Mouse (Mus musculus) kidney, embryonic 16.5 days (tissue): ENCODE results near the gene Pglyrp2. TPM values are rescaled to one million over a fixed set of nuclear protein-coding genes. Genes with fewer than 3 reads are reported as not detected.

Experiments used
- ATAC-seq: fragments of 200-750 bp; cut with Nextera tagmentation; 2 replicates; pipeline ENCODE4 v1.8.0; 2017; ENCODE audit warnings: moderate TSS enrichment; ENCODE audit not compliant: low FRiP score, low TSS enrichment
- H3K27ac ChIP-seq: fragments of 300-500 bp; sonication (generic); 2 replicates; pipeline ENCODE4 v1.5.1; 2014; ENCODE audit warnings: low read length
- H3K27me3 ChIP-seq: fragments of 300-500 bp; sonication (generic); 2 replicates; pipeline ENCODE4 v1.6.1; 2014; ENCODE audit warnings: low read length, control low read depth, mixed read lengths; ENCODE audit not compliant: insufficient read depth
- H3K36me3 ChIP-seq: fragments of 300-500 bp; sonication (generic); 2 replicates; pipeline ENCODE4 v1.6.1; 2014; ENCODE audit warnings: low read length, control low read depth, mixed read lengths; ENCODE audit not compliant: insufficient read depth
- H3K4me1 ChIP-seq: fragments of 300-500 bp; sonication (generic); 2 replicates; pipeline ENCODE4 v1.6.1; 2014; ENCODE audit warnings: low read length, control low read depth, mixed read lengths; ENCODE audit not compliant: insufficient read depth
- H3K4me2 ChIP-seq: fragments of 300-500 bp; sonication (generic); replicated peaks from 2 replicates; pipeline ENCODE4 v1.6.1; 2014; ENCODE audit warnings: low read depth, low read length
- H3K4me3 ChIP-seq: fragments of 300-500 bp; sonication (generic); 2 replicates; pipeline ENCODE4 v1.5.1; 2014; ENCODE audit warnings: mild to moderate bottlenecking, low read length
- H3K9ac ChIP-seq: fragments of 300-500 bp; sonication (generic); replicated peaks from 2 replicates; pipeline ENCODE4 v1.6.1; 2014; ENCODE audit warnings: low read length
- H3K9me3 ChIP-seq: fragments of 300-500 bp; sonication (generic); 2 replicates; pipeline ENCODE4 v1.6.1; 2016; ENCODE audit warnings: low read length, control low read depth
- WGBS: fragments of 180-500 bp; shearing (Covaris S2); extraction: QIAGEN DNeasy Blood & Tissue Kit; methylation state at CpG from one replicate; pipeline ENCODE4 v1.1.7; 2014; 5-methylcytosine and 5-hydroxymethylcytosine counted together
- polyA plus RNA-seq: library from polyadenylated mRNA; unstranded; fragments of >200 nt; fragmentation: Nextera tagmentation; extraction: Ambion mirVana; gene quantifications from 2 replicates; pipeline ENCODE4 v1.2.1, GENCODE M21; 2015

The Pglyrp2 gene
- polyA plus RNA-seq, 1 experiment from 2014 or later, result 0.12 TPM

GRCm38 (mm10) chr17:32415417-32416020, 8.4 kb downstream of the Pglyrp2 start:
- H3K27me3 ChIP-seq, result peaks cover 8% of the 10 kb centered on the region
- no peaks in the 10 kb centered on the region for H3K9me3 ChIP-seq
- 40% methylated on average over 24 of the region's 24 CpGs for WGBS
- ATAC-seq, result no peak
- H3K4me1 ChIP-seq, result no peaks in the 10 kb centered on the region
- H3K9ac ChIP-seq, result no peak overlapping the region
- no peaks in the 10 kb centered on the region for H3K36me3 ChIP-seq
- no peak overlapping the region for H3K4me2 ChIP-seq
- H3K4me3 ChIP-seq, result no peak overlapping the region
- H3K27ac ChIP-seq, result no peak overlapping the region

GRCm38 (mm10) chr17:32411898-32412297, 12.1 kb downstream of the Pglyrp2 start:
- WGBS, result 82% methylated on average over 6 of the region's 6 CpGs
- Histone ChIP-seq H3K4me1 (no peaks in the 10 kb centered on the region), H3K9me3 (no peaks in the 10 kb centered on the region), H3K27me3 (peaks cover 8% of the 10 kb centered on the region), H3K4me3 (no peak overlapping the region), H3K36me3 (no peaks in the 10 kb centered on the region), H3K4me2 (no peak overlapping the region), H3K9ac (no peak overlapping the region), H3K27ac (no peak overlapping the region)
- no peak for ATAC-seq

DNA sequence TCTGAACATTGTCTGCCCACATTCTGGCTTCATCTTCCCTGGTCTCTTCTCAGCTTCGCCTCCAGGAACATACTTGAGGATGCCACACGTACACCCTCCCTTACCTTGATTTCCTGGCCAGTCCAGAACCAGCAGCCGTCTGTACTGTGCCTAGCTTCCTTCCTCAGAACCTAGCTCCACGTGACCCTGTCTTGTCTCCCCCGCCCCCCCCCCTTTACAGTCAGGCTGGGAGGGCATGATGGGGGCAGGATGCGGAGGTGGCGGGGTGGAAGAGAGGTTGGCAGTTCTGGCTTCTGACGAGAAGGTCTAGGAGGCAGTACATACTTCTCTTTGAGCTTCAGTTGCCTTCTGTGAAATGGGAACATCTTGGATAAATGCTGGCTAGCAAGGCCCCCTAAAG, 20.6 kb downstream of the Pglyrp2 start, which contains the start of gene Rasal3:
Gene Rasal3 (minus strand): TSS at position 167 of the 400 bp plus-strand sequence.
- Histone ChIP-seq H3K9ac (no peak within 1 kb of the TSS), H3K4me1 (no peaks in the 10 kb centered on the region), H3K36me3 (no peaks in the 10 kb centered on the region), H3K9me3 (no peaks in the 10 kb centered on the region), H3K27me3 (peaks cover 9% of the 10 kb centered on the region), H3K4me3 (no peak within 1 kb of the TSS), H3K27ac (no peak within 1 kb of the TSS), H3K4me2 (no peak within 1 kb of the TSS)
- ATAC-seq, result no peak
- WGBS, result 59% methylated on average over 8 of the region's 8 CpGs

DNA sequence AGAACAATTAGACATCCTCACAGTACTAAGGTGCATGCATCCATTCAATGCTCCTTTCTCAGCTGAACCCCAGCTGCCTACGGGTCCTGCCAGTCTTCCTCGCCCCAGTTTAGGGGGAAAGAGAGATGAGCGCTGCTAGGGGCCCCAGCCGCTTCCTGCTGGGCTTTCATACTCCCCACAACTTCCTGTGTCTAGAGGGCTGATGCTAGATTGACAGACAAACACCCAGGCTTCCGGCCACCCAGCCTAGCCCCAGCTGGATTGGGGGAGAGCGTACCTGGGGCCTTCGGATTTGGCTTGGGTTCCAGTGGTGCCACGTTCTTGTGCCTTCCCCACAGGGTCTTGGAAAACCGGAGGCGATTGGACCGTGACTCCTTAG, 21.2 kb downstream of the Pglyrp2 start:
- H3K9ac ChIP-seq, result no peak overlapping the region
- ATAC-seq, result no peak
- WGBS, result 71% methylated on average over 11 of the region's 11 CpGs

DNA sequence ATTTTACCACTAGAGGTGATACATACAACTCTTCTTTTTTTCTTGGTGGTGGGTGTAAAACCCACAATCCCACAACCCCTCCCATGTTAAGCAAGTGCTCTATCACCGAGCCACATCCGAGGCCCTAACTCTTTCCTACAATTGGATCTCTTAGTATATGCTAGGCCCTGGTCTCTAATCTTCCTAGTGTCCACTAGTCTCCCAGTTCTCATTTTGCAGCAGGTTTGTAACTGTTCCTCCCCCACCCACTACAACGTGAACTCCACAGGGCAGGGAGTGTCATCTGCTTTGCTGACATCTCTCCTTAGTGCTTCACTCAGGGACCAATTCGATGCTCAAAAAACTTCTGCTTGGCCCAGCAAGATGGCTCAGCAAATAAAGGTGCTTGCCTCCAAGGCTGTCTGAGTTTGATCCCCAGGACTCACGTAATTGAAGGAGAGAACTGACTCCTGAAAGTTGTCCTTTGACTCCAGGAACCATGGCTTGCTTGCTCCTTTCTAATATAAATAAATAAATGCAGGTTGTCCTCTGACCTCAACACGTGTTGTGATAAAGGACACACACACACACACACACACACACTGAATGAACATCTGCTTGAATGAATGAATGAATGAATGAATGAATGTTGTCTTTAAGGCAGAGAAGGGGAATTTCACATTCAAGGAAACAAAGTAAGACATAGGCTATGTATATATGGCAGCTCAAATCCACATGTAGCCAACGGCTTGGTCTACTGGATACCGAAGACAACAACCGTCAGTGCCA, 21.8 kb downstream of the Pglyrp2 start:
- no peaks in the 10 kb centered on the region for H3K9me3 ChIP-seq
- ATAC-seq, result no peak
- no peak overlapping the region for H3K9ac ChIP-seq
- H3K4me1 ChIP-seq, result no peaks in the 10 kb centered on the region
- no peak overlapping the region for H3K4me3 ChIP-seq
- WGBS, result 82% methylated on average over 9 of the region's 9 CpGs
- no peaks in the 10 kb centered on the region for H3K36me3 ChIP-seq
- peaks cover 21% of the 10 kb centered on the region for H3K27me3 ChIP-seq
- H3K27ac ChIP-seq, result no peak overlapping the region
- H3K4me2 ChIP-seq, result no peak overlapping the region

More for the DNA sequence above, 21.2 kb downstream of the Pglyrp2 start:
- Histone ChIP-seq H3K4me3 (no peak overlapping the region), H3K27ac (no peak overlapping the region), H3K4me1 (no peaks in the 10 kb centered on the region), H3K9me3 (no peaks in the 10 kb centered on the region), H3K36me3 (no peaks in the 10 kb centered on the region), H3K4me2 (no peak overlapping the region), H3K27me3 (peaks cover 15% of the 10 kb centered on the region)

DNA sequence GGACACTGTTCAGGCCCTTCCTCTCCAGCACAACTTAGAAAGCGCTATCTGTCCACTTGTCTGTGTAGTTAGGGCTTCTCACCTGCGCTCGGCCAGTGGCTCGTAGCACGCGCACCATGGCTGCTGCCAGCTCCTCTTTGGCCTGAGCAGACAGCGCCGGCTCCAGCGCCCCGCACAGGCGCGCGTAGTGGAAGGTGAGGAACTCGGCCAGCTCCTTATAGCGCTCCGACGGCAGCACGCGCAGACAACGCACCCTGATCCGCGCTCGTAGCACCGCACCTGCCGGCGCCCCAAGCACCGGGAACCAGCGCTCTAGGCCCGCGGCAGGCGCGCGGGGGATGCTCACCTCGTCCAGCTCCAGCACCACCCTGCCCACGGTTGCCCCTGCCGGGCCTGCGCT, 27.7 kb downstream of the Pglyrp2 start:
- Histone ChIP-seq H3K9ac (no peak overlapping the region), H3K9me3 (no peaks in the 10 kb centered on the region), H3K4me2 (peak overlapping the region; percentile 49), H3K36me3 (no peaks in the 10 kb centered on the region), H3K27ac (no peak overlapping the region), H3K4me3 (peak overlapping the region; percentile 36), H3K4me1 (peaks cover 9% of the 10 kb centered on the region; the same call in 1 of the 2 replicates), H3K27me3 (peaks cover 66% of the 10 kb centered on the region)
- WGBS, result 3% methylated on average over 27 of the region's 37 CpGs
- ATAC-seq, result 0 out of 2 replicates have a peak, but pooled peaks have one; percentile 18

GRCm38 (mm10) chr17:32393944-32394343, 30.0 kb downstream of the Pglyrp2 start:
- no peak for ATAC-seq
- peaks cover 9% of the 10 kb centered on the region; the same call in 1 of the 2 replicates for H3K4me1 ChIP-seq

GRCm38 (mm10) chr17:32389101-32389659, 34.8 kb downstream of the Pglyrp2 start, which contains the start of gene Wiz:
TSS of gene Wiz (minus strand) at chr17:32389439.
- WGBS, result 0% methylated on average over 29 of the region's 44 CpGs
- peaks cover 13% of the 10 kb centered on the region for H3K4me1 ChIP-seq
- H3K36me3 ChIP-seq, result 0 out of 2 replicates have a peak, but pooled peaks cover 1% of the 10 kb centered on the region
- H3K9me3 ChIP-seq, result no peaks in the 10 kb centered on the region
- H3K4me2 ChIP-seq, result peak within 1 kb of the TSS; percentile 99
- peak within 1 kb of the TSS; percentile 92 for H3K9ac ChIP-seq
- H3K27ac ChIP-seq, result peak within 1 kb of the TSS; percentile 88
- peak; percentile 86 for ATAC-seq
- H3K27me3 ChIP-seq, result peaks cover 27% of the 10 kb centered on the region
- peak within 1 kb of the TSS; percentile 68 for H3K4me3 ChIP-seq

More at GRCm38 (mm10) chr17:32393944-32394343, 30.0 kb downstream of the Pglyrp2 start:
- Histone ChIP-seq H3K36me3 (no peaks in the 10 kb centered on the region), H3K9ac (no peak overlapping the region), H3K27me3 (peaks cover 68% of the 10 kb centered on the region), H3K9me3 (no peaks in the 10 kb centered on the region), H3K27ac (no peak overlapping the region), H3K4me3 (no peak overlapping the region), H3K4me2 (no peak overlapping the region)
- 85% methylated on average over 10 of the region's 10 CpGs for WGBS

DNA sequence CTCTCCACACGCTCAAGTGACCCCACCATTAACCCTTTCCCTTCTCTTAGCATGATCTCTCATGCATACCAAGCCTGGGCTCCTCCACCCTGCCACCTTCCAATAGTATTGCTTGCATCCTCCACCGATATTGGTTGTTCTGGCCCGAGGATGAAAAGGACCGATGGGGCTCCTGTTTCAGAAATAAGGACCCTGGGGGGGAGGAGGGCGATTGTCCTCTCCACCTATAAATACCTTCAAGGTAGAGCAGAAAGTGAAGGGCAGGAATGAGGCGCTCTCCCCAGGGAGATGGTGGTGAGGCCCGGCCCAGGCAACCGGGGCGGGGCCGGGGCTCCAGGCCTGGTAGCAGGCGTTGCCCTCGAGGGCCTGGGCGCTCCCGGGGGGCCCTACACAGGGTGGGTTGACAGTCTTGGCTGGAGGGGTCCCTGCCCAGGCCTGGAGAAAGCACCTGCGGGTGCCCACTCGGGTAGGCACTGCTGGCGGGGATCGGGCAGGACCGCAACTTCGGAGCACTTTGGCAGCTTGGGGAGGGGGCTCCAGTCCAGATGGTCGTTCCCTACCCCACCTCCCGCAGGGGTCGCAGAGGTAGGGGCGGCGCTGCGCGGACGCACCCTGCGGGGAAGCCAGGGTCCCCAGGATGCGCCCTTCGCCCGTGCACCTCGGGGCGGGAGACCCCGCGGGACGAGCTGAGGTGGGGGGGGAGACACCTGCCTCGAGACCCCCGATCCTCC, 35.4 kb downstream of the Pglyrp2 start:
- Histone ChIP-seq H3K9me3 (no peaks in the 10 kb centered on the region), H3K4me3 (peak overlapping the region; percentile 68), H3K27ac (peak overlapping the region; percentile 88), H3K36me3 (peaks cover 3% of the 10 kb centered on the region; the same call in 1 of the 2 replicates), H3K27me3 (peaks cover 27% of the 10 kb centered on the region), H3K9ac (peak overlapping the region; percentile 92), H3K4me1 (peaks cover 13% of the 10 kb centered on the region), H3K4me2 (peak overlapping the region; percentile 99)
- peak; percentile 69 for ATAC-seq
- WGBS, result under 1% methylated on average over 35 of the region's 39 CpGs
